Mouse (Mus musculus): ENCODE measurements around the gene Lrrc8c. TPM values are rescaled to one million over a fixed set of nuclear protein-coding genes. Genes with fewer than 3 reads are reported as not detected.

Gene Lrrc8c
- polyA plus RNA-seq, 1 experiment from 2014 or later, result 13.2 TPM

GRCm38 (mm10) chr5:105648648-105649287 lies 129.6 kb downstream of the Lrrc8c start:
- no peaks in the 10 kb centered on the region for H3K27me3 ChIP-seq
- H3K27ac ChIP-seq, result no peak overlapping the region
- H3K9ac ChIP-seq, result no peak overlapping the region
- H3K4me3 ChIP-seq, result no peak overlapping the region
- H3K4me1 ChIP-seq, result no peaks in the 10 kb centered on the region
- no peaks in the 10 kb centered on the region for H3K9me3 ChIP-seq
- no peaks in the 10 kb centered on the region for H3K36me3 ChIP-seq
- WGBS, result 42% methylated on average over 7 of the region's 7 CpGs
- no peak for ATAC-seq (ENCODE audit: insufficient number of reproducible peaks, insufficient read depth, low FRiP score, low TSS enrichment)
- no peak overlapping the region for H3K4me2 ChIP-seq (replicated peaks)

GRCm38 (mm10) chr5:105649514-105650001 lies 130.4 kb downstream of the Lrrc8c start:
- no peak overlapping the region for H3K9ac ChIP-seq
- H3K27me3 ChIP-seq, result no peaks in the 10 kb centered on the region
- H3K4me3 ChIP-seq, result no peak overlapping the region
- no peaks in the 10 kb centered on the region for H3K9me3 ChIP-seq
- H3K4me2 ChIP-seq (replicated peaks), result no peak overlapping the region
- no peak for ATAC-seq (ENCODE audit: insufficient number of reproducible peaks, insufficient read depth, low FRiP score, low TSS enrichment)
- H3K27ac ChIP-seq, result no peak overlapping the region
- no peaks in the 10 kb centered on the region for H3K4me1 ChIP-seq
- H3K36me3 ChIP-seq, result no peaks in the 10 kb centered on the region
- WGBS, result 89% methylated on average over 10 of the region's 10 CpGs

GRCm38 (mm10) chr5:105650728-105651479 lies 131.7 kb downstream of the Lrrc8c start:
- Histone ChIP-seq H3K9me3 (no peaks in the 10 kb centered on the region), H3K4me1 (no peaks in the 10 kb centered on the region), H3K4me3 (no peak overlapping the region), H3K27me3 (no peaks in the 10 kb centered on the region), H3K9ac (no peak overlapping the region), H3K27ac (no peak overlapping the region), H3K4me2 (replicated peaks) (no peak overlapping the region), H3K36me3 (no peaks in the 10 kb centered on the region)
- WGBS, result 88% methylated on average over 8 of the region's 8 CpGs
- ATAC-seq (ENCODE audit: insufficient number of reproducible peaks, insufficient read depth, low FRiP score, low TSS enrichment), result no peak

- no peak overlapping the region for H3K4me2 ChIP-seq (replicated peaks)
- no peaks in the 10 kb centered on the region for H3K27me3 ChIP-seq
- ATAC-seq (ENCODE audit: insufficient number of reproducible peaks, insufficient read depth, low FRiP score, low TSS enrichment), result no peak
- WGBS, result 41% methylated on average over 11 of the region's 11 CpGs
- no peak overlapping the region for H3K9ac ChIP-seq
- no peaks in the 10 kb centered on the region for H3K4me1 ChIP-seq
- H3K4me3 ChIP-seq, result no peak overlapping the region
- no peaks in the 10 kb centered on the region for H3K9me3 ChIP-seq
- no peaks in the 10 kb centered on the region for H3K36me3 ChIP-seq
- no peak overlapping the region for H3K27ac ChIP-seq
These were observed 132.4 kb downstream of the Lrrc8c start for GRCm38 (mm10) chr5:105651561-105651991.

GRCm38 (mm10) chr5:105654237-105655063 lies 135.3 kb downstream of the Lrrc8c start:
- H3K9ac ChIP-seq, result no peak overlapping the region
- H3K27ac ChIP-seq, result no peak overlapping the region
- H3K4me3 ChIP-seq, result no peak overlapping the region
- H3K4me2 ChIP-seq (replicated peaks), result no peak overlapping the region
- no peaks in the 10 kb centered on the region for H3K27me3 ChIP-seq
- no peaks in the 10 kb centered on the region for H3K36me3 ChIP-seq
- peak; percentile 37 for ATAC-seq (ENCODE audit: insufficient number of reproducible peaks, insufficient read depth, low FRiP score, low TSS enrichment)
- H3K9me3 ChIP-seq, result no peaks in the 10 kb centered on the region
- H3K4me1 ChIP-seq, result no peaks in the 10 kb centered on the region
- WGBS, result 27% methylated on average over 15 of the region's 15 CpGs

GRCm38 (mm10) chr5:105655100-105655734 lies 136.0 kb downstream of the Lrrc8c start:
- no peaks in the 10 kb centered on the region for H3K36me3 ChIP-seq
- H3K9ac ChIP-seq, result no peak overlapping the region
- no peak overlapping the region for H3K4me3 ChIP-seq
- no peaks in the 10 kb centered on the region for H3K4me1 ChIP-seq
- 0 out of 2 replicates have a peak, but pooled peaks have one; percentile 12 for ATAC-seq (ENCODE audit: insufficient number of reproducible peaks, insufficient read depth, low FRiP score, low TSS enrichment)
- WGBS, result 61% methylated on average over 12 of the region's 12 CpGs
- H3K9me3 ChIP-seq, result no peaks in the 10 kb centered on the region
- H3K27ac ChIP-seq, result no peak overlapping the region
- no peaks in the 10 kb centered on the region for H3K27me3 ChIP-seq
- H3K4me2 ChIP-seq (replicated peaks), result no peak overlapping the region

GRCm38 (mm10) chr5:105661894-105662293 lies 142.7 kb downstream of the Lrrc8c start:
- Histone ChIP-seq H3K36me3 (no peaks in the 10 kb centered on the region), H3K9me3 (no peaks in the 10 kb centered on the region), H3K27ac (no peak overlapping the region), H3K27me3 (no peaks in the 10 kb centered on the region), H3K4me3 (no peak overlapping the region), H3K9ac (no peak overlapping the region), H3K4me1 (no peaks in the 10 kb centered on the region), H3K4me2 (replicated peaks) (no peak overlapping the region)
- ATAC-seq (ENCODE audit: insufficient number of reproducible peaks, insufficient read depth, low FRiP score, low TSS enrichment), result no peak
- WGBS, result 88% methylated on average over 5 of the region's 5 CpGs

Other genes starting within 250 kb of the Lrrc8c start
- not detected in 2 replicates for gene Gm43302, start 225.7 kb upstream of the Lrrc8c start, polyA plus RNA-seq (2016; fragmentation: Nextera tagmentation; extraction: Ambion mirVana)
- 0.78 and 0.90 TPM in 2 replicates for gene Gbp6, start 225.7 kb upstream of the Lrrc8c start, polyA plus RNA-seq (2016; fragmentation: Nextera tagmentation; extraction: Ambion mirVana)
- 6.1 and 6.2 TPM in 2 replicates for gene Lrrc8b, start 103.6 kb upstream of the Lrrc8c start, polyA plus RNA-seq (2016; fragmentation: Nextera tagmentation; extraction: Ambion mirVana)
- 24.5 and 26.5 TPM in 2 replicates for gene Lrrc8d, start 180.6 kb downstream of the Lrrc8c start, polyA plus RNA-seq (2016; fragmentation: Nextera tagmentation; extraction: Ambion mirVana)